Mouse (Mus musculus) kidney, adult 2 months (tissue): ENCODE results near the gene D630003M21Rik.

ENCODE experiments used
- CTCF ChIP-seq: fragments of 200-500 bp; conservative IDR thresholded peaks from 2 replicates; pipeline ENCODE4 v1.5.1; 2011; ENCODE audit warnings: low read depth, mild to moderate bottlenecking, control low read depth, low read length, moderate library complexity, mixed read lengths; ENCODE audit not compliant: insufficient read depth, insufficient read length
- POLR2A ChIP-seq: fragments of 200-500 bp; IDR thresholded peaks from one replicate; pipeline ENCODE4 v1.6.1; 2011; ENCODE audit warnings: low read depth, low read length, control low read depth

DNA sequence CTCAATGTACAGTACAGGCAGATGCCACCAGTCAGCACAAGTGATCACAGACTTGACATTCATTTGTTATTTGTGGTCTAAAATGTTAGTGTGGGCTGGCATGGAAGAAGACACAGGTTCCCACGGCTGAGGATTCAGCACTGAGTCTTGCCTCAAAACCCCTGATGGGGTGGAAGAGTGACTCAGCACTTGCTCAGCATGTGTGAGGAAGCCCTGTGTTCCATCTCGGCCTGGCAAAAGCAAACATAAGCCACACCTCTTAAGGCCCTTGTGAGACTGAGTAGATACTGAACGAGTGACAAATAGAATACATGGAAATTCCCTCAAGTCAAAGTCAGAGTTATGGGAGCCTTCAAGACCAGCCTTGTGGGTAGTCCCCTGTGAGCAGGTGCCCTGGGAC is 4.1 kb upstream of the D630003M21Rik start:
- TF ChIP-seq CTCF = no peak
- no peak for TF ChIP-seq POLR2A
